Mouse (Mus musculus) embryonic facial prominence, embryonic 11.5 days (tissue): ENCODE data around the gene Masp1. TPM values are rescaled to one million over a fixed set of nuclear protein-coding genes. Genes with fewer than 3 reads are reported as not detected.
A peak's percentile ranks its signal among the peaks of the same experiment; 100 is the strongest.

ENCODE experiments used
- ATAC-seq: fragments of 200-750 bp; cut with Nextera tagmentation; replicated peaks from 2 replicates; pipeline ENCODE4 v1.8.0; 2017; ENCODE audit warnings: low read depth; ENCODE audit not compliant: insufficient number of reproducible peaks, low FRiP score, low TSS enrichment
- DNase-seq: peaks from one replicate; pipeline ENCODE4 v3.0.0-alpha.2; 2015; ENCODE audit warnings: low spot score
- H3K27ac ChIP-seq: fragments of 300-500 bp; sonication (generic); replicated peaks from 2 replicates; pipeline ENCODE4 v1.5.1; 2014; ENCODE audit warnings: mild to moderate bottlenecking, low read depth, low read length, control low read depth
- H3K27me3 ChIP-seq: fragments of 300-500 bp; sonication (generic); 2 replicates; pipeline ENCODE4 v1.6.1; 2014; ENCODE audit warnings: mild to moderate bottlenecking, low read length, moderate library complexity, mixed read lengths; ENCODE audit not compliant: control insufficient read depth, insufficient read depth
- H3K36me3 ChIP-seq: fragments of 300-500 bp; sonication (generic); replicated peaks from 2 replicates; pipeline ENCODE4 v1.6.1; 2014; ENCODE audit warnings: low read depth, mild to moderate bottlenecking, low read length, moderate library complexity, mixed read lengths; ENCODE audit not compliant: control insufficient read depth, insufficient read depth
- H3K4me1 ChIP-seq: fragments of 300-500 bp; sonication (generic); 2 replicates; pipeline ENCODE4 v1.6.1; 2014; ENCODE audit warnings: low read length, mixed read lengths; ENCODE audit not compliant: control insufficient read depth, insufficient read depth
- H3K4me2 ChIP-seq: fragments of 300-500 bp; sonication (generic); 2 replicates; pipeline ENCODE4 v1.6.1; 2014; ENCODE audit warnings: low read depth, mild to moderate bottlenecking, control low read depth, low read length, moderate library complexity
- H3K4me3 ChIP-seq: fragments of 300-500 bp; sonication (generic); 2 replicates; pipeline ENCODE4 v1.5.1; 2014; ENCODE audit warnings: low read depth, low read length, control low read depth
- H3K9ac ChIP-seq: fragments of 300-500 bp; sonication (generic); replicated peaks from 2 replicates; pipeline ENCODE4 v1.6.1; 2014; ENCODE audit warnings: mild to moderate bottlenecking, control low read depth, low read length
- H3K9me3 ChIP-seq: fragments of 300-500 bp; sonication (generic); replicated peaks from 2 replicates; pipeline ENCODE4 v1.6.1; 2016; ENCODE audit warnings: mild to moderate bottlenecking, low read length, inconsistent platforms, mixed read lengths; ENCODE audit not compliant: control insufficient read depth
- WGBS: fragments of 180-500 bp; shearing (Covaris S2); extraction: QIAGEN DNeasy Blood & Tissue Kit; methylation state at CpG from one replicate; pipeline ENCODE4 v1.1.7; 2014; 5-methylcytosine and 5-hydroxymethylcytosine counted together
- polyA plus RNA-seq: library from polyadenylated mRNA; unstranded; fragments of >200 nt; fragmentation: Nextera tagmentation; extraction: Ambion mirVana; gene quantifications from 2 replicates; pipeline ENCODE4 v1.2.1, GENCODE M21; 2014

Masp1 gene
- polyA plus RNA-seq: 3.9 and 5.4 TPM in 2 replicates

GRCm38 (mm10) chr16:23520235-23520871 is at the start of gene Masp1, which contains the start of gene Rtp4:
Masp1 (minus strand) TSS chr16:23520815.
Rtp4 (plus strand) TSS chr16:23520291.
- peak within 1 kb of the TSS; percentile 66 for H3K4me2 ChIP-seq
- peak within 1 kb of the TSS; percentile 19 for H3K4me3 ChIP-seq
- H3K9ac ChIP-seq: peak within 1 kb of the TSS; percentile 33
- ATAC-seq: peak; percentile 72
- no peaks in the 10 kb centered on the region for H3K36me3 ChIP-seq
- no peak within 1 kb of the TSS; the same call in 1 of the 2 replicates for H3K27ac ChIP-seq
- H3K9me3 ChIP-seq: no peaks in the 10 kb centered on the region
- H3K4me1 ChIP-seq: no peaks in the 10 kb centered on the region; the same call in 1 of the 2 replicates
- no peaks in the 10 kb centered on the region for H3K27me3 ChIP-seq
- peak; percentile 62 for DNase-seq
- under 1% methylated on average over 12 of the region's 12 CpGs for WGBS

GRCm38 (mm10) chr16:23568369-23568958 is 47.8 kb upstream of the Masp1 start:
- Histone ChIP-seq H3K27me3 (no peaks in the 10 kb centered on the region), H3K9me3 (no peaks in the 10 kb centered on the region), H3K4me2 (no peak overlapping the region), H3K9ac (no peak overlapping the region), H3K4me3 (no peak overlapping the region), H3K27ac (no peak overlapping the region), H3K4me1 (no peaks in the 10 kb centered on the region), H3K36me3 (no peaks in the 10 kb centered on the region)
- 45% methylated on average over 4 of the region's 4 CpGs for WGBS
- DNase-seq (no peak), ATAC-seq (no peak)

GRCm38 (mm10) chr16:23557669-23558068 is 37.1 kb upstream of the Masp1 start:
- whole genome bisulfite sequencing: 85% methylated on average over 2 of the region's 2 CpGs
- H3K9me3 ChIP-seq: no peaks in the 10 kb centered on the region
- no peaks in the 10 kb centered on the region for H3K27me3 ChIP-seq
- H3K9ac ChIP-seq: no peak overlapping the region
- no peaks in the 10 kb centered on the region for H3K4me1 ChIP-seq
- no peak overlapping the region for H3K27ac ChIP-seq
- DNase-seq (no peak), ATAC-seq (no peak)
- no peaks in the 10 kb centered on the region for H3K36me3 ChIP-seq
- H3K4me3 ChIP-seq: no peak overlapping the region
- H3K4me2 ChIP-seq: no peak overlapping the region

GRCm38 (mm10) chr16:23557195-23557594 is 36.6 kb upstream of the Masp1 start:
- H3K4me2 ChIP-seq: no peak overlapping the region
- H3K4me3 ChIP-seq: no peak overlapping the region
- no peaks in the 10 kb centered on the region for H3K27me3 ChIP-seq
- DNase-seq (no peak), ATAC-seq (no peak)
- H3K27ac ChIP-seq: no peak overlapping the region
- H3K36me3 ChIP-seq: no peaks in the 10 kb centered on the region
- no peaks in the 10 kb centered on the region for H3K4me1 ChIP-seq
- no peak overlapping the region for H3K9ac ChIP-seq
- H3K9me3 ChIP-seq: no peaks in the 10 kb centered on the region
- 93% methylated on average over 5 of the region's 5 CpGs for WGBS

- H3K4me1 ChIP-seq: no peaks in the 10 kb centered on the region
- no peak overlapping the region for H3K27ac ChIP-seq
- no peaks in the 10 kb centered on the region for H3K27me3 ChIP-seq
- no peak overlapping the region for H3K4me2 ChIP-seq
- WGBS: 81% methylated on average over 5 of the region's 5 CpGs
- H3K9me3 ChIP-seq: no peaks in the 10 kb centered on the region
- DNase-seq (no peak), ATAC-seq (no peak)
- H3K36me3 ChIP-seq: no peaks in the 10 kb centered on the region
- no peak overlapping the region for H3K9ac ChIP-seq
- H3K4me3 ChIP-seq: no peak overlapping the region
Measured at GRCm38 (mm10) chr16:23554673-23555072, 34.1 kb upstream of the Masp1 start.

- no peaks in the 10 kb centered on the region for H3K36me3 ChIP-seq
- WGBS: 86% methylated on average over 18 of the region's 18 CpGs
- DNase-seq: no peak
- no peaks in the 10 kb centered on the region for H3K9me3 ChIP-seq
- H3K4me1 ChIP-seq: no peaks in the 10 kb centered on the region
- no peak overlapping the region for H3K27ac ChIP-seq
- ATAC-seq: no peak; the same call in 1 of the 2 replicates
- H3K27me3 ChIP-seq: no peaks in the 10 kb centered on the region
- H3K9ac ChIP-seq: no peak overlapping the region
- no peak overlapping the region for H3K4me2 ChIP-seq
- H3K4me3 ChIP-seq: no peak overlapping the region
Measured at GRCm38 (mm10) chr16:23550981-23551582, 30.5 kb upstream of the Masp1 start.

GRCm38 (mm10) chr16:23550346-23550980 is 29.8 kb upstream of the Masp1 start:
- DNase-seq (peak; percentile 83), ATAC-seq (no peak)
- Histone ChIP-seq H3K4me1 (no peaks in the 10 kb centered on the region), H3K27me3 (no peaks in the 10 kb centered on the region), H3K9ac (no peak overlapping the region), H3K4me2 (no peak overlapping the region), H3K27ac (no peak overlapping the region), H3K4me3 (no peak overlapping the region), H3K36me3 (no peaks in the 10 kb centered on the region), H3K9me3 (no peaks in the 10 kb centered on the region)
- 50% methylated on average over 8 of the region's 8 CpGs for WGBS

- DNase-seq (no peak), ATAC-seq (no peak)
- H3K4me1 ChIP-seq: no peaks in the 10 kb centered on the region
- WGBS: 82% methylated on average over 4 of the region's 4 CpGs
- H3K9me3 ChIP-seq: no peaks in the 10 kb centered on the region
- no peak overlapping the region for H3K9ac ChIP-seq
- no peaks in the 10 kb centered on the region for H3K27me3 ChIP-seq
- H3K4me3 ChIP-seq: no peak overlapping the region
- no peak overlapping the region for H3K27ac ChIP-seq
- H3K4me2 ChIP-seq: no peak overlapping the region
- no peaks in the 10 kb centered on the region for H3K36me3 ChIP-seq
Measured at GRCm38 (mm10) chr16:23547783-23548182, 27.2 kb upstream of the Masp1 start.
